Mouse (Mus musculus) neural tube, embryonic 11.5 days (tissue): ENCODE data around the gene Hoxb3. TPM values are rescaled to one million over a fixed set of nuclear protein-coding genes. Genes with fewer than 3 reads are reported as not detected.

ENCODE experiments used
- ATAC-seq: fragments of 200-750 bp; cut with Nextera tagmentation; 2 replicates; pipeline ENCODE4 v1.8.0; 2017; ENCODE audit warnings: moderate number of reproducible peaks, mild to moderate bottlenecking, moderate TSS enrichment, moderate library complexity; ENCODE audit not compliant: insufficient read depth, low FRiP score, low TSS enrichment
- DNase-seq: peaks from one replicate; pipeline ENCODE4 v3.0.0-alpha.2; 2015; ENCODE audit warnings: low spot score
- H3K27ac ChIP-seq: fragments of 300-500 bp; sonication (generic); 2 replicates; pipeline ENCODE4 v1.5.1; 2014; ENCODE audit warnings: low read depth, mild to moderate bottlenecking, low read length
- H3K27me3 ChIP-seq: fragments of 300-500 bp; sonication (generic); 2 replicates; pipeline ENCODE4 v1.6.1; 2014; ENCODE audit warnings: mild to moderate bottlenecking, low read length, mixed read lengths; ENCODE audit not compliant: control insufficient read depth, insufficient read depth
- H3K36me3 ChIP-seq: fragments of 300-500 bp; sonication (generic); 2 replicates; pipeline ENCODE4 v1.6.1; 2014; ENCODE audit warnings: mild to moderate bottlenecking, low read length, moderate library complexity, mixed read lengths; ENCODE audit not compliant: control insufficient read depth, insufficient read depth
- H3K4me1 ChIP-seq: fragments of 300-500 bp; sonication (generic); 2 replicates; pipeline ENCODE4 v1.6.1; 2014; ENCODE audit warnings: low read length, mixed read lengths; ENCODE audit not compliant: control insufficient read depth, insufficient read depth
- H3K4me2 ChIP-seq: fragments of 300-500 bp; sonication (generic); 2 replicates; pipeline ENCODE4 v1.6.1; 2014; ENCODE audit warnings: low read depth, mild to moderate bottlenecking, moderate library complexity
- H3K4me3 ChIP-seq: fragments of 300-500 bp; sonication (generic); 2 replicates; pipeline ENCODE4 v1.5.1; 2014; ENCODE audit warnings: low read depth, low read length
- H3K9ac ChIP-seq: fragments of 300-500 bp; sonication (generic); 2 replicates; pipeline ENCODE4 v1.6.1; 2014; ENCODE audit warnings: mild to moderate bottlenecking, low read length
- H3K9me3 ChIP-seq: fragments of 300-500 bp; sonication (generic); 2 replicates; pipeline ENCODE4 v1.6.1; 2016; ENCODE audit warnings: low read length; ENCODE audit not compliant: control insufficient read depth
- WGBS: fragments of 180-500 bp; shearing (Covaris S2); extraction: QIAGEN DNeasy Blood & Tissue Kit; methylation state at CpG from one replicate; pipeline ENCODE4 v1.1.7; 2014; 5-methylcytosine and 5-hydroxymethylcytosine counted together
- polyA plus RNA-seq: library from polyadenylated mRNA; unstranded; fragments of >200 nt; fragmentation: Nextera tagmentation; extraction: Ambion mirVana; gene quantifications from 2 replicates; pipeline ENCODE4 v1.2.1, GENCODE M21; 2014

The Hoxb3 gene
- polyA plus RNA-seq, 1 experiment from 2014 or later = 10.3 TPM

- peaks cover 79% of the 10 kb centered on the region for H3K4me1 ChIP-seq
Observed at GRCm38 (mm10) chr11:96346916-96347520, 23.9 kb downstream of the Hoxb3 start.

GRCm38 (mm10) chr11:96347717-96348116 lies 24.6 kb downstream of the Hoxb3 start:
- Histone ChIP-seq H3K27me3 (no peaks in the 10 kb centered on the region), H3K4me1 (peaks cover 72% of the 10 kb centered on the region), H3K4me2 (peak overlapping the region; percentile 95), H3K4me3 (peak overlapping the region; percentile 32), H3K27ac (peak overlapping the region; percentile 99), H3K36me3 (peaks cover 5% of the 10 kb centered on the region), H3K9me3 (no peaks in the 10 kb centered on the region), H3K9ac (peak overlapping the region; percentile 69)
- no peak for DNase-seq
- no peak for ATAC-seq
- 6% methylated on average over 4 of the region's 4 CpGs for WGBS

More at GRCm38 (mm10) chr11:96346916-96347520, 23.9 kb downstream of the Hoxb3 start:
- Histone ChIP-seq H3K9ac (peak overlapping the region; percentile 99), H3K36me3 (peaks cover 5% of the 10 kb centered on the region), H3K4me3 (peak overlapping the region; percentile 41), H3K4me2 (peak overlapping the region; percentile 100), H3K27ac (peak overlapping the region; percentile 100), H3K9me3 (no peaks in the 10 kb centered on the region), H3K27me3 (no peaks in the 10 kb centered on the region)
- DNase-seq = peak; percentile 34
- WGBS = 31% methylated on average over 5 of the region's 5 CpGs
- no peak for ATAC-seq

GRCm38 (mm10) chr11:96348141-96348928 lies 25.2 kb downstream of the Hoxb3 start:
- H3K9me3 ChIP-seq = no peaks in the 10 kb centered on the region
- peak overlapping the region; percentile 99 for H3K27ac ChIP-seq
- H3K4me2 ChIP-seq = peak overlapping the region; percentile 95
- under 1% methylated on average over 21 of the region's 21 CpGs for WGBS
- DNase-seq (peak; percentile 79), ATAC-seq (no peak)
- H3K36me3 ChIP-seq = peaks cover 8% of the 10 kb centered on the region
- H3K9ac ChIP-seq = peak overlapping the region; percentile 69
- H3K4me1 ChIP-seq = peaks cover 66% of the 10 kb centered on the region
- peak overlapping the region; percentile 32 for H3K4me3 ChIP-seq
- H3K27me3 ChIP-seq = no peaks in the 10 kb centered on the region

GRCm38 (mm10) chr11:96348988-96349387 lies 25.9 kb downstream of the Hoxb3 start:
- Histone ChIP-seq H3K4me1 (peaks cover 60% of the 10 kb centered on the region), H3K4me2 (peak overlapping the region; percentile 95), H3K9me3 (no peaks in the 10 kb centered on the region), H3K27me3 (no peaks in the 10 kb centered on the region), H3K36me3 (peaks cover 8% of the 10 kb centered on the region), H3K9ac (peak overlapping the region; percentile 69), H3K4me3 (peak overlapping the region; percentile 32), H3K27ac (peak overlapping the region; percentile 99)
- no peak for ATAC-seq
- 1% methylated on average over 3 of the region's 3 CpGs for WGBS
- peak; percentile 53 for DNase-seq

- peak overlapping the region; percentile 95 for H3K4me2 ChIP-seq
Observed at GRCm38 (mm10) chr11:96349491-96350340, 26.6 kb downstream of the Hoxb3 start.

GRCm38 (mm10) chr11:96350341-96350624 lies 27.2 kb downstream of the Hoxb3 start, which contains the start of gene Hoxb2:
TSS of gene Hoxb2 (plus strand) at chr11:96350525.
- peak within 1 kb of the TSS; percentile 99 for H3K27ac ChIP-seq
- WGBS = 0% methylated on average over 2 of the region's 2 CpGs
- H3K4me1 ChIP-seq = peaks cover 47% of the 10 kb centered on the region
- no peak for ATAC-seq
- no peaks in the 10 kb centered on the region for H3K27me3 ChIP-seq
- H3K9ac ChIP-seq = peak within 1 kb of the TSS; percentile 100
- H3K4me2 ChIP-seq = peak within 1 kb of the TSS; percentile 95
- peaks cover 8% of the 10 kb centered on the region for H3K36me3 ChIP-seq
- no peaks in the 10 kb centered on the region for H3K9me3 ChIP-seq
- no peak for DNase-seq
- H3K4me3 ChIP-seq = peak within 1 kb of the TSS; percentile 99

More at GRCm38 (mm10) chr11:96349491-96350340, 26.6 kb downstream of the Hoxb3 start:
- peak; percentile 84 for DNase-seq
- ATAC-seq = no peak
- Histone ChIP-seq H3K4me3 (peak overlapping the region; percentile 32), H3K36me3 (peaks cover 8% of the 10 kb centered on the region), H3K27ac (peak overlapping the region; percentile 99), H3K9me3 (no peaks in the 10 kb centered on the region), H3K4me1 (peaks cover 53% of the 10 kb centered on the region), H3K9ac (peak overlapping the region; percentile 69), H3K27me3 (no peaks in the 10 kb centered on the region)
- WGBS = under 1% methylated on average over 14 of the region's 14 CpGs

GRCm38 (mm10) chr11:96350791-96351190 lies 27.7 kb downstream of the Hoxb3 start:
- Histone ChIP-seq H3K9me3 (no peaks in the 10 kb centered on the region), H3K4me1 (peaks cover 42% of the 10 kb centered on the region), H3K36me3 (peaks cover 7% of the 10 kb centered on the region), H3K9ac (peak overlapping the region; percentile 100), H3K4me3 (peak overlapping the region; percentile 99), H3K27me3 (no peaks in the 10 kb centered on the region), H3K27ac (peak overlapping the region; percentile 99), H3K4me2 (peak overlapping the region; percentile 95)
- DNase-seq = peak; percentile 61
- WGBS = 11% methylated on average over 2 of the region's 2 CpGs
- ATAC-seq = no peak

GRCm38 (mm10) chr11:96351312-96351711 lies 28.2 kb downstream of the Hoxb3 start:
- peaks cover 3% of the 10 kb centered on the region for H3K36me3 ChIP-seq
- peak overlapping the region; percentile 95 for H3K4me2 ChIP-seq
- 4% methylated on average over 11 of the region's 11 CpGs for WGBS
- H3K27ac ChIP-seq = peak overlapping the region; percentile 99
- peaks cover 37% of the 10 kb centered on the region for H3K4me1 ChIP-seq
- DNase-seq (peak; percentile 80), ATAC-seq (peak; percentile 36; the same call in 1 of the 2 replicates)
- no peaks in the 10 kb centered on the region for H3K27me3 ChIP-seq
- peak overlapping the region; percentile 99 for H3K4me3 ChIP-seq
- no peaks in the 10 kb centered on the region for H3K9me3 ChIP-seq
- H3K9ac ChIP-seq = peak overlapping the region; percentile 100
